Mouse (Mus musculus): ENCODE data around the gene Gabbr1.

Gene Gabbr1

DNA sequence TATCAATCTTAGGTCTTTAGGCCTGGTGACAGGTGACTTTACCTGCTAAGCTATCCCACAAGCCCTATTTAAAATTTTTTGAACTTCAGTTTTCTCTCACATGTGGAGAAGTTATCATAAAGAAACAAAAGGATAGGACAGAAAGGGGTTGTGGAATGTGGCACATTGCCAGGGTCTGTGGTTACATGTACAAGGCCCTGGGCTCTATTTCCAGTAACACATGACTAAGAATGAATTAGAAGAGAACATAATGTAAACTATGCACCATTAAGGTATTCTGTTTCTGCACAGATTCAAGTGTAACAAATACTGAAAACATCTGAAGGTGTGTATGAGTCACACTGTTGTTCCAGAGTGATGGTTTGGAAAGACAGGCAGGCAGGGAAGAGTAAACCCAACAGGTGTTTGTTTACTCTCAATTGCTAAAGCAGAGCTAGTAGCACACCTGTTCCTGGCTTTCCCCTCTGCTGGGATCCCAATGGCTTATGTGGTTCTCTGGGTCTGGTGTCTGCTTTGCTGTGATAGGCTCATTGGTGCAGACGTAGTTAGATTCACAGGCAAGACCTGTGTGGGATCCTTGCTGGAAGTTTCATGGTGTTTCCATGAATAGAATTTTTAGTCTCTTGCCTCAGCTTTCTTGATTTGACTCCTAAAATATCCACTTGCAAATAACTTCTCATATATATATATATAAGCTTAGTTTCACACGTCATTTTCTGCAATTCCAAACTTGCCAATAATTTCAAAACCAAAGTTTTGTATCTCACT, 6.5 kb upstream of the Gabbr1 start:
- no peak for DNase-seq (ENCODE audit: inconsistent age in 2 of 2, low spot score in 1 of 2)

GRCm38 (mm10) chr17:37044651-37045244, 1.0 kb upstream of the Gabbr1 start:
- DNase-seq (ENCODE audit: inconsistent age in 2 of 2, low spot score in 1 of 2): no peak

GRCm38 (mm10) chr17:37046312-37047112, 746 bp downstream of the Gabbr1 start:
- peak in 1 of 2 experiments; percentile 75 for DNase-seq (ENCODE audit: inconsistent age in 2 of 2, low spot score in 1 of 2)

DNA sequence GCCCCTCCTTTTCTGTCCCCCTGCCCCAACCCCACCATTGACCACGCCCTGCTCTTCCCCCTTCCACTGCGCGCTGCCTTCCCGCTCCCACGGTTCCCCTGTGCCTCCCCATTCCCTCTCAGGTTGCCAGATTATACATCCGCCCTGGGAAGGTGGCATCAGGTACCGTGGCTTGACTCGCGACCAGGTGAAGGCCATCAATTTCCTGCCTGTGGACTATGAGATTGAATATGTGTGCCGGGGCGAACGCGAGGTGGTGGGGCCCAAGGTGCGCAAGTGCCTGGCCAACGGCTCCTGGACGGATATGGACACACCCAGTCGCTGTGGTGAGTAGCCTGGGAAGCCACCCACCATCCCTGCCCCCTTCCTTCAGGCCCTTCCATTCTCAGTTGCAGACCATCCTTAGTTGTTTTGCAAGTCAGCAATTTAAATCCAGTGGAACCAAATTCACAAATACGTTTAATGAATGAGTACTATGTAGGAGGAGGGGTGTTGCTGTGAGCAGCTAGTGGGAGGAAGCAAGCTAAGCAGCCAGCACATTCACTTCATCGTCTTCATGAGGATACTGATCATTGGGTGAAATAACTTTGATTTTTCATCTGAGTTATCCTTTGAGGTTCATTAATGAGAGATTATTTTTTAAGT, 1.7 kb downstream of the Gabbr1 start:
- DNase-seq (ENCODE audit: inconsistent age in 2 of 2, low spot score in 1 of 2): peak; percentile 19 to 31

DNA sequence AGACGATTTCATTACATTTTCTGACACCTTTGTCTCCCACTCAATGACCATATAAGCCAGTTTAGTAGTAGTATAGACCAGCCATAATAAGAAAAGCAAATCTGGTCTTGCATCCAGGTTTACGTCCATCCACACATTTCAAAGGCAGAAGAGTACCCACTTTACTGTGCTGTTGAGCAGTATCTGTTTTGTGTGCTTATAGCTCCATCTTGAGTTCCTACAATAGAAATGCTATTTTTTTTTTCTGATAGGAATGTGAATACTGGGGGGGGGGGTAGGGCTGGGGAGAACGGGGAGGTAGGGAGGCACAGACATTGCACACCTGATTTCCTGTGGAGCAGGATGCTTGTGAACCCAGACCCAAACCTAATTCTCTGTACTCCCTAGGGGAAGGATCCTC, 2.2 kb downstream of the Gabbr1 start:
- DNase-seq (ENCODE audit: inconsistent age in 2 of 2, low spot score in 1 of 2): peak in 1 of 2 experiments; percentile 43

GRCm38 (mm10) chr17:37048383-37048782, 2.6 kb downstream of the Gabbr1 start:
- DNase-seq (ENCODE audit: inconsistent age in 2 of 2, low spot score in 1 of 2): peak; percentile 24 to 38

GRCm38 (mm10) chr17:37049570-37050310, 4.0 kb downstream of the Gabbr1 start:
- peak; percentile 75 to 90 for DNase-seq (ENCODE audit: inconsistent age in 2 of 2, low spot score in 1 of 2)

GRCm38 (mm10) chr17:37050399-37050798, 4.6 kb downstream of the Gabbr1 start:
- peak; percentile 88 to 93 for DNase-seq (ENCODE audit: inconsistent age in 2 of 2, low spot score in 1 of 2)

DNA sequence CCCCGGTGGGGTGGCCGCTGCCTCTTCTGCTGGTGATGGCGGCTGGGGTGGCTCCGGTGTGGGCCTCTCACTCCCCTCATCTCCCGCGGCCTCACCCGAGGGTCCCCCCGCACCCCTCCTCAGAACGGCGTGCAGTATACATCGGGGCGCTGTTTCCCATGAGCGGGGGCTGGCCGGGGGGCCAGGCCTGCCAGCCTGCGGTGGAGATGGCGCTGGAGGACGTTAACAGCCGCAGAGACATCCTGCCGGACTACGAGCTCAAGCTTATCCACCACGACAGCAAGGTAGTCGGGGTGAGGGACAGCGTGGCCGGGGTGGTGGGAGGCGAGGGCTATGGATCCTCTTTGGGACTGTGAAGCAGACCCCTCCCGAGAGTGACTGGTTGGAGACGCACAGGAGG, 5.1 kb downstream of the Gabbr1 start:
- no peak for DNase-seq (ENCODE audit: inconsistent age in 2 of 2, low spot score in 1 of 2)

DNA sequence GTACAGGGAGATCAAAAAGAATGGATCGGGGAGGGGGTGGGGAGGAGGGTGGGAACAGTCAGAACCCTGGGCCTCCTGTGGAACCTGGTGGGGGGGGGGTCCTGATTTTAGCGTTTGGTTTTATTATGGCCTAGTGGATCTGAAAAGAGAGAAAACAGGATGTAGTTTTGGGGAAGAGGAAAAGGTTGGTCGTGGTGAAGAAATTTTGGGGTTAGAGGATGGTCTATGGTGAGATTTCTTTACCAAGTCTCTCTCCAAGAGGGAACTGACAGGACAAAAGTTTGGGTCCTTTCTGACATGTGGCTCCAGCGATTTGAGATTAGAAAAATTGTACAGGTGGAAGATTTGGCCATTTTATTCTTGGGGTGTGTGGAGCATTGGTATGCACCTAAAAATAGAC, 6.0 kb downstream of the Gabbr1 start:
- no peak for DNase-seq (ENCODE audit: inconsistent age in 2 of 2, low spot score in 1 of 2)

- no peak for DNase-seq (ENCODE audit: inconsistent age in 2 of 2, low spot score in 1 of 2)
Observed at GRCm38 (mm10) chr17:37056957-37057356, 11.2 kb downstream of the Gabbr1 start.

DNA sequence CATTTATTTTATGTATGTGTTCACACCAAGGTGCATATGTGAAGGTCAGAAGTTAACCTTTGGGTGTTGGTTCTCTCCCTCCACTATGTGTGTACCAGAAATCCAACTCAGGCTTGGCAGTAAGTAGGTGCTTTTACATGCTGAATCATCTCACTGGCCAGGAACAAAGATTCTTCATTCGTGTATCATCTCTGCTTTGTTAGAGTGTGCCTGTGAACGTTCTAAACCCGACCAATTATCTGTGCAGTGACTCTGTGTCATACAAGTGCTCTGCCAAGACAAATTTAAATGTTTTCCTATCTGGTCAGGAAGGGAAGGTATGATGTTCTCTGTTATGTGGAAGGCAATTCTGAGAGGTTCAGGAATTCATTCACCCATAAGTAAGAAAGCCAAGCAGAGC, 15.7 kb downstream of the Gabbr1 start:
- no peak for DNase-seq (ENCODE audit: inconsistent age in 2 of 2, low spot score in 1 of 2)

- no peak for DNase-seq (ENCODE audit: inconsistent age in 2 of 2, low spot score in 1 of 2)
Observed at GRCm38 (mm10) chr17:37062101-37062641, 16.4 kb downstream of the Gabbr1 start.

GRCm38 (mm10) chr17:37063063-37063462, 17.3 kb downstream of the Gabbr1 start:
- no peak for DNase-seq (ENCODE audit: inconsistent age in 2 of 2, low spot score in 1 of 2)

GRCm38 (mm10) chr17:37063686-37064495, 18.1 kb downstream of the Gabbr1 start:
- no peak for DNase-seq (ENCODE audit: inconsistent age in 2 of 2, low spot score in 1 of 2)

DNA sequence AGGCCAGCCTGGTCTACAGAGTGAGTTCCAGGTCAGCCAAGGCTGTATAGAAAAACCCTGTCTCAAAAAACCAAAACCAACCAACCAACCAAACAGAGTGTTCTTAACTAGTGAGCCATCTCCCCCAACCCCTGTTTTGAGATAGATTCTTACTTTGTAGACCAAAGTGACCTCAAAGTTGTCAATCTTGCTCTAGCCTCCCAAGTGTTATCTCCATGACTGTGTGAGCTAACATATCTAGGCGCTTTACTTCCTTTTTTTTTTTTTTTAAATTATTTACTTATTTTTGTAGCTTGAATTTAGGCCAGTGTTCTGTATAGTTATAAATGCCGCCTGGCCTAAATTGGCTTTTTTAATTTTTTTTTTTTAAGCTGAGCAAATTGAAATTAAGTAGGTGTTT, 20.2 kb downstream of the Gabbr1 start:
- no peak for DNase-seq (ENCODE audit: inconsistent age in 2 of 2, low spot score in 1 of 2)

DNA sequence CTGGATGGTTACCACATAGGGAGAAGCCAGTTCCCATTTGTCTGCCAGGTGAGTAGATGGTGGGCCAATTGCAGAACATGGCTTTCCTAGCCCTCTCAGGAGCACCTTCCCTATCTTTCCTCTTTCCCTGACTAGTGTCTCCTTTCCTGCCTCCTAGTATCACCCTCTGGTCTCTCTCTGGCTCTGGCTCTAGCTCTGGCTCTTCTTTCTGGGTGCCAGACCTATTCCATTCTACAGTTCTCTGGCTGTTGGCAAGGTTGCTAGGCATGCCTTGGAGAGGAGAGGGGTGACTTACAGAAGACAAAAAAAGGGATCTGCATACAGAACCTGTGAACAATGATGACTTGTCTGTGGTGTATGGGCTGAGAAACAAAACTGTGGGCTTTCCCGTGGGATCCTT, 22.1 kb downstream of the Gabbr1 start:
- no peak for DNase-seq (ENCODE audit: inconsistent age in 2 of 2, low spot score in 1 of 2)

GRCm38 (mm10) chr17:37070121-37070520, 24.4 kb downstream of the Gabbr1 start:
- no peak for DNase-seq (ENCODE audit: inconsistent age in 2 of 2, low spot score in 1 of 2)

DNA sequence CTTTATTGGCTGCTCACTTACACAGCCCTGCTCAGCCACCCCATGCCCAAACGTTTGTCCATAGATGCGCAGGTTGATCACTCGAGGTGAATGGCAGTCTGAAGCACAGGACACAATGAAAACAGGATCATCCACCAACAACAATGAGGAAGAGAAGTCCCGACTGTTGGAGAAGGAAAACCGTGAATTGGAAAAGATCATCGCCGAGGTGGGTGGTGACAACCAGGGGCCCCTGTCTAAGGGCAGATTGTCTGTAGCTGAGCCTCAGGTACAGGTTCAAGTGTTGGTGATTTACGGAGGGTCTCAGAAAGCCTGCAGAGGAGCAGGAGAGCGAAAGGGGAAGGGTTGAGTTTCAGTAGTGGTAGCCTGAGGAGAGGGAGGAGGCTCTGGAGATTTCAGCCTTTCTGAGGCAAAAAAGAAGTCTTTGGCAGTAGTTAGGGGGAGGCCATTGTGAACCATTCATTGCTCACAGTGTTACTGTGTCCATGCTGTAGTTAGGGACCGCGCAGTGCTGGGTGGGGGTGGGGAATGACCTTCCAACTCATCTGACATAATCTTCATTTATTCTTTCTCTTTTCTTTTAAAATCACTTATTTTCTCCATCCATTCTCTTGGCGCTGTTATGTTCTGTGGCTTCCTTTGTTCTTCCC, 26.4 kb downstream of the Gabbr1 start:
- DNase-seq (ENCODE audit: inconsistent age in 2 of 2, low spot score in 1 of 2): no peak
